Mouse (Mus musculus) limb, embryonic 14.5 days (tissue): ENCODE data around the gene Sacs. TPM values are rescaled to one million over a fixed set of nuclear protein-coding genes. Genes with fewer than 3 reads are reported as not detected.

Experiments used
- ATAC-seq: fragments of 200-750 bp; cut with Nextera tagmentation; 2 replicates; pipeline ENCODE4 v1.8.0; 2017; ENCODE audit warnings: low read depth, moderate number of reproducible peaks, moderate TSS enrichment; ENCODE audit not compliant: low FRiP score
- DNase-seq: peaks from one replicate; pipeline ENCODE4 v3.0.0-alpha.2; 2015; ENCODE audit warnings: low spot score
- H3K27ac ChIP-seq: fragments of 300-500 bp; sonication (generic); replicated peaks from 2 replicates; pipeline ENCODE4 v1.5.1; 2014; ENCODE audit warnings: low read depth, mild to moderate bottlenecking, low read length, moderate library complexity, mixed read lengths
- H3K27me3 ChIP-seq: fragments of 300-500 bp; sonication (generic); 2 replicates; pipeline ENCODE4 v1.6.1; 2014; ENCODE audit warnings: low read length, mixed read lengths; ENCODE audit not compliant: control insufficient read depth, insufficient read depth
- H3K36me3 ChIP-seq: fragments of 300-500 bp; sonication (generic); 2 replicates; pipeline ENCODE4 v1.6.1; 2014; ENCODE audit warnings: mild to moderate bottlenecking, low read length, moderate library complexity, mixed read lengths; ENCODE audit not compliant: control insufficient read depth, insufficient read depth
- H3K4me1 ChIP-seq: fragments of 300-500 bp; sonication (generic); 2 replicates; pipeline ENCODE4 v1.6.1; 2014; ENCODE audit warnings: antibody characterized with exemption, low read length, mixed read lengths; ENCODE audit not compliant: control insufficient read depth, insufficient read depth
- H3K4me2 ChIP-seq: fragments of 300-500 bp; sonication (generic); replicated peaks from 2 replicates; pipeline ENCODE4 v1.6.1; 2014; ENCODE audit warnings: low read depth, mild to moderate bottlenecking, low read length, moderate library complexity; ENCODE audit not compliant: severe bottlenecking
- H3K4me3 ChIP-seq: fragments of 300-500 bp; sonication (generic); replicated peaks from 2 replicates; pipeline ENCODE4 v1.5.1; 2014; ENCODE audit warnings: low read length
- H3K9ac ChIP-seq: fragments of 300-500 bp; sonication (generic); 2 replicates; pipeline ENCODE4 v1.6.1; 2014; ENCODE audit warnings: mild to moderate bottlenecking, low read depth, low read length, moderate library complexity; ENCODE audit not compliant: severe bottlenecking
- H3K9me3 ChIP-seq: fragments of 300-500 bp; sonication (generic); 2 replicates; pipeline ENCODE4 v1.6.1; 2016; ENCODE audit warnings: low read length; ENCODE audit not compliant: control insufficient read depth
- POLR2A ChIP-seq: fragments of 200-500 bp; IDR thresholded peaks from 2 replicates; pipeline ENCODE4 v1.8.0; 2012; ENCODE audit warnings: inconsistent platforms, mild to moderate bottlenecking, moderate library complexity, borderline replicate concordance; ENCODE audit not compliant: insufficient read depth, insufficient read length; ENCODE audit errors: extremely low read depth
- WGBS: fragments of 180-500 bp; shearing (Covaris S2); extraction: QIAGEN DNeasy Blood & Tissue Kit; methylation state at CpG from one replicate; pipeline ENCODE4 v1.1.7; 2014; 5-methylcytosine and 5-hydroxymethylcytosine counted together
- polyA plus RNA-seq, 2 experiments: library from polyadenylated mRNA; depleted of rRNA in 1 of 2; stranded (reverse) in 1 of 2; unstranded in 1 of 2; fragments of >200 nt; fragmentation: Nextera tagmentation in 1 of 2; extraction: Ambion mirVana in 1 of 2; gene quantifications; 2 replicates each; pipeline versions ENCODE4 v1.2.1 to v1.2.3; 2012 to 2014

Sacs gene
- polyA plus RNA-seq, 2 experiments, result 3.8 to 4.2 TPM

DNA sequence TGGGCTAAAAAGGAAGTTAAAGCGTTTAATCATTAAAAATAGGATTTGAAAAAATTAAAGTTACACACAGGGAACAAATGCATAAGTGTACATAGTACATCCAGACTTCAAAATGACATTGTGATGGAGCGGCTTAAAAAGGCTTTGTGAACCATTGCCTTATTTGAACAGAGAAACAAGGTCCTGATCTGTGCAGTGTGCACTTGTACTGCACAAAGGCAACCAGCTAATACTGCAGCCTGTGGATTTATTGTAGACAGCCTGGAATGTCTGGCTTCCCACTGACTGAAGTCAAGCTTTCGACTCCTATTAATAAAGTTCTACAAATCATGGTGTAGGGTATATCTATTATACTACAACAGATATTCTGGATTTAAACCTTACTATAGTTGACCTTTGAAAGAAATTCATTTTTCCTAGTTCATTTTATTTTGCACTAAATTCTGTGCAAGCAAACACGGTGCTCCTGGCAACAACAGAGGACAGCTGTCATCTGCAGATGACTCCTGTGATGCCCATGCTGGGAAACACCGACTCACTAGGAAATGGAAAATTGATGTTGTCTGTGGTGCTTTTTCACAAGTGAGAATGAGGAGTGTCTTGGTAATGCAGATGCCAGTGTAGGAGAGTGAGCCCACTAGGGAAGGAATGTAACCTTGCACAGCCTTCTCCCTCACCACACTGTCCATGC is 86.3 kb downstream of the Sacs start:
- WGBS, result 82% methylated on average over 5 of the region's 5 CpGs
- Histone ChIP-seq H3K4me1 (no peaks in the 10 kb centered on the region), H3K27ac (no peak overlapping the region), H3K4me3 (no peak overlapping the region), H3K9me3 (no peaks in the 10 kb centered on the region), H3K27me3 (no peaks in the 10 kb centered on the region), H3K36me3 (no peaks in the 10 kb centered on the region), H3K9ac (no peak overlapping the region), H3K4me2 (no peak overlapping the region)
- TF ChIP-seq POLR2A, result no peak
- ATAC-seq (no peak), DNase-seq (no peak)

DNA sequence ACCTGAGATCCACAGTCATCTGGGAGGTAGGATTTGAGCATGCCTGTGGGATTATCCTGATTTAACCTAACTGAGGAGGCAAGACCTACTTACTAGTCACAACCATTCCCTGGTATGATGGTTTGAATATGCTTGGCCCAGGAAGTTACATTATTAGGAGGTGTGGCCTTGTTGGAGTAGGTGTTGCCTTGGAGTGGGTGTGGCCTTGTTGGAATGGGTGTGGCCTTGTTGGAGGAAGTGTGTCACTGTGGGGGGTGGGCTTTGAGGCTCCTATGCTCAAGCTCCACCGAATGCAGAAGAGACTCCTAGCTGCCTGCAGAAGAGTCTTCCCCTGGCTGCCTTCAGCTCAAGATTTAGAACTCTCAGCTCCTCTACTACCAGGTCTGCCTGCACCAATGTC is 87.9 kb downstream of the Sacs start:
- no peak for TF ChIP-seq POLR2A
- H3K36me3 ChIP-seq, result no peaks in the 10 kb centered on the region
- ATAC-seq (no peak), DNase-seq (no peak)
- H3K4me2 ChIP-seq, result no peak overlapping the region
- H3K27ac ChIP-seq, result no peak overlapping the region
- H3K4me3 ChIP-seq, result no peak overlapping the region
- WGBS, result 64% methylated on average over 1 of the region's 1 CpGs
- no peaks in the 10 kb centered on the region for H3K27me3 ChIP-seq
- no peaks in the 10 kb centered on the region for H3K4me1 ChIP-seq
- no peaks in the 10 kb centered on the region for H3K9me3 ChIP-seq
- H3K9ac ChIP-seq, result no peak overlapping the region

DNA sequence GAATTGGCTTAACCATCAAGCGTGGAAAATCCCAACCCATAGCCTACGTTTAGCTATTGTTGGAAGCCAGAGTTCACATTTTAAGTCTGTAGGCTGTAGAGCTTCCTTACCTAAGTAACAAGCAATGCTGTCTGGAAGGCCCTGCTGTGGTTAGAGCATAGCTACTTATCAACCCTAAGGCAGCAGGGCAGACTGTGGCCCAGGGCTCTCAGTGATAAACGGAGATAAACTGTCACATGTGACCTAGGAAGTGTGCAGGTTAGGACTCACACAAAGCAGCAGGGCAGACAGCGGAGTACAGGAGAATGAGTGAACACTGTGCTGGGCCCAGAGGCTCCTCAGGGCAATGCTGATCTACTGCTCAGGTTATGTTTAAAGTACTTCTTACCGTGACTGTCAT is 91.5 kb downstream of the Sacs start:
- Histone ChIP-seq H3K27ac (no peak overlapping the region), H3K4me1 (no peaks in the 10 kb centered on the region), H3K27me3 (no peaks in the 10 kb centered on the region), H3K36me3 (no peaks in the 10 kb centered on the region), H3K4me3 (no peak overlapping the region), H3K4me2 (no peak overlapping the region), H3K9me3 (no peaks in the 10 kb centered on the region), H3K9ac (no peak overlapping the region)
- DNase-seq (no peak), ATAC-seq (no peak)
- WGBS, result 91% methylated on average over 5 of the region's 5 CpGs
- no peak for TF ChIP-seq POLR2A

DNA sequence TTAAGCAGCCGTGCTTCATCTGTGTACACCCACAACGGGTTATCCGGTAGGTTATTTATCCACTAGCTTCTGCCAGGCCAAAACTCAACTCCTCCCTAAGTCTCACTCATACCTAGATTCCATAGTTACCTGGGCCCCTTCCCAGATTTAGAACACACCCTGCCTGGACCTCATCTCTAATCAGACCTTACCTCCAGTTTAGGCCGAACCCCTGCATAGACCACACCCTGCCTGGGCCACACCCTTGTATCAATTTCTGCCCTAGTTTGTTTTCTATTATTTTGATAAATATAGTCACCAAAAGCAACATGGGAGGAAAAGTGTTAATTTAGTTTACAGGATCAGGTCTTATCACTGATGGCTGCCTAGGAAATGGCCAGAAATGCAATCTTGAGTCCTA is 91.9 kb downstream of the Sacs start:
- DNase-seq, result no peak
- Histone ChIP-seq H3K27ac (no peak overlapping the region), H3K36me3 (no peaks in the 10 kb centered on the region), H3K4me2 (no peak overlapping the region), H3K4me3 (no peak overlapping the region), H3K9me3 (no peaks in the 10 kb centered on the region), H3K9ac (no peak overlapping the region), H3K27me3 (no peaks in the 10 kb centered on the region), H3K4me1 (no peaks in the 10 kb centered on the region)
- no peak for ATAC-seq
- TF ChIP-seq POLR2A, result no peak
- 93% methylated on average over 4 of the region's 4 CpGs for WGBS

DNA sequence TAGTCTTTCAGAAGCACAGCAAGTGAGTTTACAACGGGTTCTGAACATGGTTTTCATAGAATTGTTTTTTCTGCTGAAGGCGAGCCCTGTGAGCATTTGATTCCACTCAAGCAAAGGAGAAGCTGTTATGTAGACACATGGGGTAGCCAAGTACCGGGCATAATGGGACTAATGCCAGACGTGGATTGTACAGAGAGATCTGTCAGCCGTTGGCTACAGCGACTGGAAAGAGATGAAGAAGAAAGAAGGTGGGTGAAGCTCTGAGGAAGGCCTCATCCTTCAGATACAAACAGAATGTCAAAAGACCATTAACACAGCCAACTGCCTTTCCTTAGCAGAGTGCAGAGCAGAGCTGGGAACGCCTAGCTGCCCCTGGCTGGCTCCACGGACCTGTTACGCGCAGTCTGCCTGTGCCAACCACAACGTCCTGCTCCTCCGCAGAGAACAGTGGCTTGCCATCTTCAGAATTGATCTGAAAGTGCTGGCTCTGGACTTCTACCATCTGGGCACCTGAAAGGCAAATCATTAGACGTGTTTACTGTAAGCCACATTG is 93.8 kb downstream of the Sacs start:
- no peak for TF ChIP-seq POLR2A
- no peak for DNase-seq
- no peak overlapping the region for H3K27ac ChIP-seq
- H3K36me3 ChIP-seq, result no peaks in the 10 kb centered on the region
- no peak overlapping the region for H3K4me3 ChIP-seq
- no peaks in the 10 kb centered on the region for H3K4me1 ChIP-seq
- no peak for ATAC-seq
- H3K4me2 ChIP-seq, result no peak overlapping the region
- 87% methylated on average over 13 of the region's 13 CpGs for WGBS
- no peaks in the 10 kb centered on the region for H3K9me3 ChIP-seq
- no peaks in the 10 kb centered on the region for H3K27me3 ChIP-seq
- H3K9ac ChIP-seq, result no peak overlapping the region
